Mouse (Mus musculus): ENCODE measurements at regions not wholly inside any gene's neighbourhood (a gene's known extent, or its start where the extent isn't known, plus 50 kb on each side); places are given as distances from the start of the nearest gene placed in this dataset.
"Not testable (repeated sequence)": the region's sequence is repeated elsewhere in the genome, so short reads cannot be mapped to it uniquely, and the experiment has no call there.

GRCm38 (mm10) chr17:16516173-16516572, 547.7 kb upstream of the Zfp960 start:
- DNase-seq (ENCODE audit: low read depth, low spot score) = no peak

GRCm38 (mm10) chr17:16493951-16494350, 570.0 kb upstream of the Zfp960 start:
- DNase-seq (ENCODE audit: low read depth, low spot score) = no peak

DNA sequence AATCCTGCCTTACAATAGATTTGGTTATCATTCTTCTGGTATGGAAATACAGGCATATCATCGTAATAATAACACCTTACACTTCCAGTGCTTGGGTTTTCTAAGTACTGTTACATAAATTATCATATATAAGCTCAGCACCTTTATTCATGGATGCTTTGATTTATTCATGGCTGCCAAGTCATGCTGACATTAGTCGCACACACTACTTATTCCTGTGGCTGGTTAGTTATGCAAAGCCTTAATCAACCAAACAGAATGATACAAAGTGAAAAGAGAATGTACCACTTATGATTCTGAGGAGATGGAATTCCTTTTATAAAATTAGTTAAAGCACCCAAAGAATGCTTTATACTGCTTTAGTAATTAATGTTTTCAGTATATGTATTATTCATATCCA, 570.4 kb upstream of the Zfp960 start:
- DNase-seq (ENCODE audit: low read depth, low spot score) = no peak

DNA sequence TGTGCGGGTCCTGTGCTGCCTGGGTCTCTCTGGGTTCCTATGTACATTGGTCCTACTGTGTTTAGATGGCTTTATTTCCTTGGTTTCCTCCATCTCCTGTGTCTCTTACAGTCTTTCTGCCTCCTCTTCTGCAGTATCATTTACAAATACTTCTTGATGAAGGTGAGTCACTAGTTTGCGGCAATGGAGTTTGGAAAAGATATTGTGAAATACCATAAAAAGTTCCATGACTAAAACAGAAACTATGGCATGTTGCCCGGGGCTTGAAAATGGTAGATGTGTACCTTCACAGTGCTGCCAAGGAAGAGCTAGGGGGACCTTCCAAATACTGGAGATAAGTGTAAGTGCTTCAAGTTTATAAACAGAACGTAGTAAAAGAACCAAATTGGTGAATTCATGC, 571.4 kb upstream of the Zfp960 start:
- no peak for DNase-seq (ENCODE audit: low read depth, low spot score)

GRCm38 (mm10) chr17:16486355-16486754, 577.6 kb upstream of the Zfp960 start:
- no peak for DNase-seq (ENCODE audit: low read depth, low spot score)

DNA sequence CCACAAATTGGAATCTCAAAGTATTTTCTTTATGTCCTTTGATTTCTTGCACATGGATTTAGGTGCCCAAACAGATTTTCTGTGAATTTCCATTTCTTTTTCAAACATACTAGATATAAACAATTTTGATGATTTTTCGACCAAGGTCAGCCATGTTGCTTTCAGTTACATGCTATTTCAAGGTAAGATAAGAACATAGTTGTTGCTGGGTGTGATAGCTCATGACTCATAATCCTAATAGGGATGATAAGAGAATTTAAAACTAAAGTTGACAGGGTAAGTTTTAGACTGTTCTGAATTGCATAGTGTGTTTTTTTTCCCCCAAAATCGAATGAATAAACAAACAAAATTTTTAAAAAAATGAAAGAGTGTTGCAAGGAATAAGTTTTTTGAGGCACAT, 579.9 kb upstream of the Zfp960 start:
- no peak for DNase-seq (ENCODE audit: low read depth, low spot score)

DNA sequence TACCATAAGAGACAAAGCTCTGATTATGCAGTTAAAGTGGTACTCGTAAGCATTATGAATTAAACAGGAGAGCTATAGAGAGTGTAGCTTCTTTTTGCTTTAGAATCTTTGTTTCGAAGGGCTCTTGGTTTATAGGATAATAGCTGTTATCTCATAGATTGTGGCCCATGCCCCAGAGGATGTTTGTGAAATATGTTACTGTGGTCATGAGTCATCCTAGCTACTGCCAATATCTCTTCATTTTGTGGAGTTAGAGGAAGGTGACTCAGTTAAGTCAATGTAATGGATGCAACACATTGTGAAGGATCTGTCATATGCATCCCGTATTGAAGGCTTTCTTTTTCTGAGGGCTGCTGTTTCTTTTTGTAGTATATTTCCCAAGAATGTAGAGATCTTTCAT, 582.2 kb upstream of the Zfp960 start:
- DNase-seq (ENCODE audit: low read depth, low spot score) = peak; percentile 1

DNA sequence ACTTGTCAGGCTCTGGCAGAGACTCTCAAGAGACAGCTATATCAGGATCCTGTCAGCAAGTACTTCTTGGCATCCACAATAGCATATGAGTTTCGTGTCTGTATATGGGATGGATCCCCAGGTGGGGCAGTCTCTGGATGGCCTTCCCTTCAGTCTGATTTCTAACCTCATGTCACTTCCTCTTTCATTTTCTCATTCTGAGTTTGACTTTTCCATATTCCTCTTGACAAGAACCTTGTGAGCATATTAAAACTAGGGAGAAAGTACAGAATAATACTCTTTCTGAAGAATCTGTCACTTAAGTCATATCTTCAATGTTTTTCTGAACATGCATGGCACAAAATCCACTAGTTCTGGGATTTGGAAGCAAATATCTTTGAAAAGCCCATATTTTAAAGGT, 583.3 kb upstream of the Zfp960 start:
- DNase-seq (ENCODE audit: low read depth, low spot score) = no peak

- no peak for DNase-seq (ENCODE audit: low read depth, low spot score)
These were observed 602.7 kb upstream of the Zfp960 start for GRCm38 (mm10) chr17:16461208-16461607.

DNA sequence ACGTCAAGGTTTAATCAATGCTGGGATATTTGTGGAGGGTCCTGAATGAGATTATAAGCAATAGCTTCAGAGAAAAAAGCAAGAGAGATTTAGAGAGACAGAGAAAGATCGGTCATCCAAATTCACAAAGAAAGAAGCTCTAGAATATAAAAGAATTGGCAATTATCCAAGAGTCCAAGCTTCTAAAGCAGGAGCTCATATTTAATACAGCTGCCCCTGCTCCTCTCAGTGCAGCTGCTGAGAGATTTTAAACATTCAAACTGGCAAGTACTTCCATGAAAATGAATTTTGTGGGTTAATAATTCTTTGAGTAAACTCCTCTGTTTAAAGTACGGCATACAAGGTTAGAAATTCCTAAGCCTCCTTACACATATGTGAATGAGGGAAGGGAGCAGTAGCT, 610.8 kb upstream of the Zfp960 start:
- DNase-seq (ENCODE audit: low read depth, low spot score) = no peak

DNA sequence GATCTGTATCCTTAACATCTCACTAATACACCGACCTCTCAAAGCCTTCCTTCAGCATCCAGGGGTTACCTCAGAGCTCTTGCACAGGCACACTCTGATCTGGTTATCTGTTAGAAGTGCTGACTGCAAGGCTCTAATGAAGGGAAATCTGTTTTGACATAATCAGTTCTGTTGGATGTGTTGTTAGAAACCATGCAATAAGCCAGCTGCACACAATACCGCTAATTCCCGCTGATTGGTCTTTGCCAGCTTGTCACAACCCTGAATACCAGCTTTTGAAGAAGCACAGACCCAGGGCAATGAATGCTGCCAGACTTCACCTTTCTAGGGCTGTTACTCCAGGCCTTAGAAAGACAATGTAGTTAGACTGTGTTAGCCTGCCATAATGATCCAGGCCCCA, 613.7 kb upstream of the Rgmb start:
- DNase-seq (ENCODE audit: low read depth, low spot score) = peak; percentile 18

GRCm38 (mm10) chr17:16395193-16395612, 564.4 kb upstream of the Rgmb start:
- no peak for DNase-seq (ENCODE audit: low read depth, low spot score)

- DNase-seq (ENCODE audit: low read depth, low spot score) = not testable (repeated sequence)
These were observed 544.0 kb upstream of the Rgmb start for GRCm38 (mm10) chr17:16374855-16375221.

GRCm38 (mm10) chr17:16374119-16374854, 543.4 kb upstream of the Rgmb start:
- not testable (repeated sequence) for DNase-seq (ENCODE audit: low read depth, low spot score)

DNA sequence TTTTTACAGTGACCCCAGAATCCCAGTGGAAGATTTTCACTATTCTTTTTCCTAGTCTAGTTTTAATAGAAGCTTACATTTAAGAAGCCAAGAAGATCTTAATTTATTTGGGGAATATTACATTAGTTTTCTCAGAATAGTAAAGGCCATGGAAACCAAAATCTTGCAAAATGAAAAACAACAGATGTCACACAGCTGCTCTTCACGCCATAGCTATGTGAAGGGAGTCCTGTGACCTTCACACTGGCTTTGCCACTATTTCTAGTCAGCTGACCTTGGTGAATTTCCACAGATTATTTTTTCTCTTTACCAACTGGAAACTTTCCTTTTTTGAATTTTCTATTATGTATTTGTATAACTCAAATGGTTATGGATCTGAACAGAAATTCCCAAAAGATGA, 542.1 kb upstream of the Rgmb start:
- no peak for DNase-seq (ENCODE audit: low read depth, low spot score)

DNA sequence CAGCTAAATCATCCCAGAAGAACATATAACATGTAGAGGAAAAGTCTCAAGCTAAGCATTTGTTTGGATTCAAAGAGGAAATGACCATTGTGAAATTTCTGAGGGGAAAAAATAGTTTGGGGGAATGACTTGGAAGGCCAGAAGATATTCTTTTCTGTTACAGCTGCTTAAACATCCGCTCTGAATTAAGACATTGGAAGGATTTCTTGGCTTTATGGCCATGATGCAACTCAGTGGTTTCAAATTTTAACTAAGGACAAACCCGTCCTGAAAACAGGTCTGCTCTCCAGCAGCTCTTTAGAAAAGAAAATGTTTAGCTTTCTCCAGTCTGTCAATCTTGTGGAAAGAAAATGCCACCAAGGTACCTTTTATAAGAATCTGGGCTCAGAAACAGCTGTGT, 513.2 kb upstream of the Rgmb start:
- DNase-seq (ENCODE audit: low read depth, low spot score) = no peak

GRCm38 (mm10) chr17:16342785-16343184, 511.9 kb upstream of the Rgmb start:
- no peak for DNase-seq (ENCODE audit: low read depth, low spot score)

- DNase-seq (ENCODE audit: low read depth, low spot score) = peak; percentile 66
These were observed 509.1 kb upstream of the Rgmb start for GRCm38 (mm10) chr17:16339720-16340470.

DNA sequence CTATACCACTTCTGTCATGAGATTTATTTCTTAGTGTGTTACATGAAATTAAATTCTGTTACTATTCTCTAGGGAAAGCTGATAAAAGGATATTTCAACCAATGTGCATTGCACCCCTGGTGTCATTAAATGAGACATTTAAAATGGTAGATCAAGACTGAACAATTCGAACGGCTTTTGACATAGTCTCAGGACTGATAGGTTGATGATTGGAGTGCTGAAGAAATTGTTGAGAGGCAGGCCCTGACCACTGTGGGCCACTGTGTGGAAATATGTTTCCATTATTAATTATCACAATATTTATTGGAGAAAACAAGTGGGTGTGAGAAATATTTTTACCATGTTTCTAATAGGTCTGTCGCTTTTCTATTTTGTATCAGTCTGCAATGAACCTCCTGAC, 481.1 kb upstream of the Rgmb start:
- no peak for DNase-seq (ENCODE audit: low read depth, low spot score)

- DNase-seq (ENCODE audit: low read depth, low spot score) = peak; percentile 1
These were observed 480.5 kb upstream of the Rgmb start for GRCm38 (mm10) chr17:16311196-16311873.

DNA sequence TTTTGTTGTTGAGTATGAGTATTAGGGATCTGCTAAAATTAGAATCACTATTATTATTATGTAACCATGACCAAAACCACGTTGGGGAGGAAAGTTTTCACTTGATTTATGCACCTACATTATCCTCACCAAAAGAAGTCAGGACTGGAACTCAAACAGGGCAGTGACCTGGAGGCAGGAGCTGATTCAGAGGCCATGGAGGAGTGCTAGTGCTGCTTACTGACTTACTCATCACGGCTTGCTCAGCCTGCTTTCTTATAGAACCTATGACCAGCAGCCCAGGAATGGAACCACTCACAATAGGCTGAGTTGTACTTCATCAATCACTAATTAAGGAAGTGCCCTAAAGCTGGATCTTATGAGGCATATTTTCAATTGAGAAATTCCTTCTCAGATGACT, 470.9 kb upstream of the Rgmb start:
- DNase-seq (ENCODE audit: low read depth, low spot score) = no peak

- peak; percentile 0 for DNase-seq (ENCODE audit: low read depth, low spot score)
These were observed 467.7 kb upstream of the Rgmb start for GRCm38 (mm10) chr17:16298553-16298952.
